Mouse (Mus musculus): ENCODE measurements around the gene Klk6.
A peak's percentile ranks its signal among the peaks of the same experiment; 100 is the strongest.

Gene Klk6

DNA sequence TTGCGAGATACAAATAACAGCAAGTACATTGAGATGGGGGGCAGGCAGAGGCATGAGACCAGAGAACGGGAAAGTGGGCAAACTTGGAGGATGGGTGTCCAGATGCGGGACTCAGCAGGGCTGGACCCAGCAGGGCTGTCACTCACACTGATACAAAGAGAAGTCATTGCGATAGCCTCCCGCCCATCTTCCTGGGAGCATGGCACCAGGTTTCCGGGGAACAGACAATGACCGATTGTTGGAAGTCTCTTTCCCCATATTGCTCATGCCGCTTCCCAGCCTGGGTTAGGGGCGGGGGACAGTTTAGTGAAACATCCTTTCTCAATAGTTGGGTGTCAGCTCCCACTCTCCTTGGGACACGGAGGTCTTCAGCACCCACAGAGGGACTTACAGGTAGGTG lies at the start of gene Klk6:
Klk6 (plus strand) TSS at position 301 of the 400 bp plus-strand sequence.
- DNase-seq (ENCODE audit: low read depth, low spot score), result no peak

DNA sequence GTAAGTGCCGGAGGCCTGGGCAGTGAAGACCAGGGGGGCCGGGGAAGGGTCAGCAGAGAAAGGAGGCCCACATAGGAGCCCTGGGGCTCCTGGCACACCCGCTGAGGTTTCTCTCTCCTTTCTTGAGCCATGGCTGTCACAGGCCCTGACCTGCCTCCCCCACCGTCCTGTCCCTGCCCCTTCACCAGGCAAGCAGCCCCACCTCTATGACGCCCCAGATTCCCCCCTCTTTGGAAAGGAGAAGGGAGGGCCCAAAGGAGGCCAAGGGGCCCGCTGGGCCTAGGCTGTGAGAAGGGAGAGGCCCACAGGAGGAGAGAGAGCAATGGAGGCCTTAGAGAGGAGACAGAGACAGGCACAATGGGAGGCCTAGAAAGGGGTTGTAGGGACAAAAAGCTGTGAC lies 49.5 kb upstream of the Klk6 start:
- DNase-seq (ENCODE audit: low read depth, low spot score), result no peak

DNA sequence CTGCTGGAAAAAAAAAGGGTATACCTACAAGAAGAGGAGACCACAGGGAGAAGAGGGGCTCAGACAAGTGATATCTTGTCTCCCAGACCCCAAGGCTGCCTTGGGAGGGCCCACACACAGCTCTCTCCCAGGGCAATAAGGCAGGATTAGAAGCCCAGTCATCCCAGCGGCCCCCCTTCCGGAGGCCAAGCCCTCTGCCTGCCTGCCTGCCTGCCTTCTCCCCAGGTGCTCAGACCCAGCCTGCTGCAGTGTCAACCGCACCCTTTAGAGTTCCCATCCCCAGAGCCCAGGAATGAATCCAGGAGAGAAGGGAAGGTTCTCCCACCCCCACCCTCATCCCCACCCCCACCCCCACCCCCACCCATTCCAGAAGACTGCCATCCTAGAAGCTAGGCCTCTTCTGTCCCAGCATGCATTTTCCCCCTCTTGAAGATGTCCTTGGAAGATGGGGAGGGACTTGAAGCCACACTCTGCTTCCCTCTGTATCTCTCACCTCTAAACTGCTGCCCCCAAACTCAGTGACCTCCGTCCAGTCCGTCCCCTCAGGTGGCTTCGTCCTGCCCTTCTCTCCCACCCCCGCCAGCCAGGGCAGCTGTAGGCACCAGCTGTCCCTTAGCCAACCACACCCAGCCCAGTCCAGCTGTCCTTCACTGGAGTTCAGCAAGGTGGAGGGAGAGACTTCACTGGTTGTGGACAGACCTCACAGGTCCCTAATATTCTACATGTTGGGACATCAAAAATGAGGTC lies 48.8 kb upstream of the Klk6 start:
- no peak for DNase-seq (ENCODE audit: low read depth, low spot score)

DNA sequence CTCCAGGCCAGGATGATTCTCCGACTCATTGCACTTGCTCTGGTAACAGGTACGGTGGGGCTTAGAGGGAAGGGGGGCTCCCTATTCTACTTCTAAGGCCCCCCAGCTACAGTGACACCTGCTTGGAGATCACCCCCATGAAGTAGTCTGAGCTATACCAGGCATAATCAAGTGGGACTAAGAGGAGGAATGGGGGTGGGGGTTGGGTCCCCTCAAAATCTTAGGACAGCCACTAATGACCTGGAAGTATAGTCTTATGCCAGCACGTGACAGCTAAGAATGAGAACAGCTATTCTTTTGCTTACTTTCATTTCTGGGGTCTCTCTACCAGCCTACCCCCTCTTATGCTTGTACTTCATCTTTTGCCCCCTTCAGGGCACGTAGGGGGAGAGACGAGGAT lies 47.8 kb upstream of the Klk6 start:
- DNase-seq (ENCODE audit: low read depth, low spot score), result no peak

DNA sequence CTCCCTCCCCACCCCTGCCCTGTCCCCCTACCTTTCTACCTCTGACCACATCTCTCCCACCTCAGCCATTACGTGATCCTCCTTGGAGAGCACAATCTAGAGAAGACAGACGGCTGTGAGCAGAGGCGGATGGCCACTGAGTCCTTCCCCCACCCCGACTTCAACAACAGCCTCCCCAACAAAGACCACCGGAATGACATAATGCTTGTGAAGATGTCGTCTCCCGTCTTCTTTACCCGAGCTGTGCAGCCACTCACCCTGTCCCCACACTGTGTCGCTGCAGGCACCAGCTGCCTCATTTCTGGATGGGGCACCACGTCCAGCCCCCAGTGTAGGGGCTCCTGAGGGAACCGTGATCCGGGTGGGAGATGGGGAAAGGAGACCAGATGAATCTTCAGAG lies 46.9 kb upstream of the Klk6 start:
- no peak for DNase-seq (ENCODE audit: low read depth, low spot score)

DNA sequence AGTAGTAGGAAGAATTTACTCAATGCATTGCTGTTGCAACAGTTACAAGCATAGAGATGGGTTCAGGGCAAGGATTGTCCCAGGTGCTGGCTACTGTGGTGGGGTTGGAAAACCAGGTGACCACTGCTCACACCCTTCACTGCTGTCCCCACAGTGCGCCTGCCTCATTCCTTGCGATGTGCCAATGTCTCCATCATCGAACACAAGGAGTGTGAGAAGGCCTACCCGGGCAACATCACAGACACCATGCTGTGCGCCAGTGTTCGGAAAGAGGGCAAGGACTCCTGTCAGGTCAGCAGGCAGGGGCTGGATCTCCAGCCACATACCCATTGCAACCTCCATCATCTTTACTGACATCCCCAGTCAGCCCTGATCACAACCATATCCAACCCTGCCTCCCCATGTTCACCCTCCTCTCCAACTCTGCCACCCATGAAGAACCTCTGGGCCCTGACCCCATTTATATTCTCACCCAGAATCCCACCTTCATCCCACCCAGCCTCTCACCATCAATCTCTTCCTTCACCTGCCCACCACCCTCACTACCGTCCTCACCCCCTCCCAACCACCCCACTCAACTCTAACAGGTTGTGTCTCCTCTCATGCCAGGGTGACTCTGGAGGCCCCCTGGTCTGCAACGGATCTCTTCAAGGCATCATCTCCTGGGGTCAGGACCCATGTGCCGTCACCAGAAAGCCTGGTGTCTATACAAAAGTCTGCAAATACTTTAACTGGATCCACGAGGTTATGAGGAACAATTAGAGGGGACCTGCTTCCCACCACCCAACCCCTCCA lies 45.9 kb upstream of the Klk6 start:
- DNase-seq (ENCODE audit: low read depth, low spot score), result no peak

DNA sequence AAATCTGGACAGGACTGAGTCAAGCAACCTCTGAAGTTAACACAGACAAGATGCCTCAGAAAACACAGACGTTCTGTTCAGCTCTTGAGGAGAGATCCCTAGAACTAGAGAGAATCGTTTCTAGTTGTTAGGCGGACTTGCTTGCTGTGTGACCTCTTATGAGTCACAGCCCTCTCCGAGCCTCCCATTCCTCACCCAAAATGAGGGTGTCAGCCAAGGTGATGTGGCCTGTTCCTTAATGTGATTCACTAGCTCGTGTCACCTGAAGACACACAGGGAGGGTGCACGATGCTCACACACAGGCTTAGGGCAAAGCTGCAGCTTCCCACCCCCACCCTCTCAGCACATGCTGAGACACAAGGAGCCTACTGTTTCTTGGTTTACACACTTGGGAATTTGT lies 44.1 kb upstream of the Klk6 start:
- no peak for DNase-seq (ENCODE audit: low read depth, low spot score)

DNA sequence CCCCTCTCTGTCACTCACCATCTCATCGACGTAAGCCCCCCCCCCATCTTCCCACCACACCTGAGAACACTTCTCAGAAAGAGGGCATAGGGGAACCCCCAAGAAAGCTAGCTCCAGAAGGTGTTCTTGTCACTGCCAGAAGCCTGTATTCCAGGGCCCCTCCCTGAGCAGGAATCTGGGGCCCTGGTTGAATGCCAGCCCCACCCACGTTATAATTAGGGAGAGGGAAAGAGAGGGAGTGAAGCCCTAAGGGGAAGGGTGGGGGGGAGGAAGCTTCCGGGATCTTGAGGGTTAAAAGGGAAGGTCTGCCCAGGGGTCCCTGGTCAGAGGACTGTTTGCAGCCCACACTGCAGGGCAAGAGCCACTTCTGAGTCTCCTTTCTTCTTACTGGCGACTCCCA lies 43.6 kb upstream of the Klk6 start, which contains the start of gene Klk10:
Klk10 (plus strand) TSS at position 290 of the 400 bp plus-strand sequence.
- no peak for DNase-seq (ENCODE audit: low read depth, low spot score)

DNA sequence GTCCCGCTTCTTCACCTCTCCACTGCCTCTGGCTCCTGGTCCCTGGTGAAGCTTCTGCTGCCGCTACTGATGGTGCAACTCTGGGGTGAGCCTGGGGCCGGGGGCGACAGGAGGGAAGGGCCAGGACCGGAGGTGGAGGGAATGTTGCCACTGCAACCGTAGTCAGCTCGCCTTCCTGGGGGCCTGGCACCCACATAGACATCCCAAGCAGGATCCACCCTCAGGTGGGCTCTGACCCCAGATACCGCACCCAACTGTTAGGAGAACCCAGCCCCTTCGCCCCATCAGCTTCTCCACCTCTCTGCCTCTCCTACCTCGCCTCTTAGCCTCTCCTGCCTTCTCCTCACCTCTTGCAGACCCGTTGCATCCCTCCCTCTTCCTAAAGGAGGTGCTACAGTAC lies 42.8 kb upstream of the Klk6 start:
- no peak for DNase-seq (ENCODE audit: low read depth, low spot score)

DNA sequence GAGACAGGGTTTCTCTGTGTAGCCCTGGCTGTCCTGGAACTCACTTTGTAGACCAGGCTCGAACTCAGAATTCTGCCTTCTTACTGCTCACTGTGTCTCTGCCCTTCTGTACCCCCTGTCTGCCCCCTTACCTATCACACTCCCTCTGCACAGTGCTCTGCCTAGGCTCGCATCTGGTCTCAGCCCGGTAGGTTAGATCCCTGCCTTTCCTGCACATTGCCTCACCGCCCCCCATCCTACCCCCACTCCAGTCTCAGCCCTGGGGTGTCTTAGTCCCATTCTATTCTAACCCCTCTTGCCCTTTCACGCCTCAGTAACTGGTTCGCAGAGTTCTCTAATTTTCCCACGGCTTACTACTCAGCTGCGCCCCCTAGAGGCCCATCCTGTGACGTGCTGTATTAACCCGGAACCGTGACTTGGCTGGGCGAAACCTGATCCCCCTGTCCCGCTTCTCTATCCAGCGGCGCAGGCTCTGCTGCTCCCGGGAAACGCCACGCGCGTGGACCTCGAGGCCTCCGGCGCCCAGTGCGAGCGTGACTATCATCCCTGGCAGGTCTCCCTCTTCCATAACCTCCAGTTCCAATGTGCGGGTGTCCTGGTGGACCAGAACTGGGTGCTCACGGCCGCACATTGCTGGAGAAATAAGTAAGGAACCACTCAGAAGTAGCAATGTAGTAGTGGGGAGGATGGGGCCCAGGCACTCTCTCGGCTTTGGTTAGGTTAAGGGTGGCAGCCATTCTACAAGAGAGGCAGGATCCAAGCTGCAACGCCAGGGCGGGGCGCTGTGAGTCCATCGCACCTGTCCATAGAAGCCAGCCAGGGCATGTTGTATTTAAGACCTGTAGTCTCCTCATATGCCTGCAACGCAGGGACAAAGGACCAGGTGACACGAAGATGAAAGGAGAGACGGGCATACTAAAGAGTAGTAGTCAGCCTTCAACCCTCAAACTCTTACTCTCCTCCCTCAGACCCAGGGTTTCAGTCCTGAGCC lies 41.7 kb upstream of the Klk6 start:
- DNase-seq (ENCODE audit: low read depth, low spot score), result peak; percentile 75

DNA sequence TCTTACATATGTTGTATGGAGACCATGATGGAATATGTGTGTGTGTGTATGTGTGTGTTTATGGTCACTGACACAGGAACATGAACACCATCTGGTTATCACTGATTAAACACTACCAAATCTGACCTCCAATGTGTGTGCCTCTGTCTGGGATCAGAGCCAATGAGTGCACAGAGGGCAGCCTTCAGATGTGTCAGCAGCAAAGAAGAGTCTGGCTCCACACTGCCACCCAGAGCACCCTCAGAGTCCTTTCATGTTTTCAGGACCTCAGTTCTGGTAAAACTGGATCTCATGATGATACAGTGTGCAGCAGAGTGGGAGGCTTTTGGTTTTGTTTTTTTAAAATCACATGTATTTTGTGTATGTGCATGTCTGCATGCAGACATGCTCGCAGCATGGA lies 39.0 kb upstream of the Klk6 start:
- peak; percentile 21 for DNase-seq (ENCODE audit: low read depth, low spot score)

DNA sequence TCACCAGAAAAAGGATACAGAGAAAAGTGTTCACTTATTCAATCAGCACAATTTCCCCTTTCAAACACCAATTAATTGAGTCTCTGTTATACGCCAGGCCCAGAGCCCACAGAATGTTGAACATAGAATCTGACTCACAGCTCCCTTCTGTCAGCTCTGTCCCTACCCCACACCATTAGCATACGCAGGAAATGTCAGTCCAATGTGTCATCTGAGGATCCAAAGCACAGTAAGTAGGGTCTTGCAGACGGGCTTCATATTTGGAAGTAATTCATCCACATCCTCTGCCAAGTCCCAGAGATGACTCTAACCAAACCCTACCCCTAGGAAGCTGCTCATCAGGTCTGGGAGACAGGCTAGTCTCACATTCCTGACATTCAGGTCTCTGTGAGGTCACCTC lies 36.2 kb upstream of the Klk6 start:
- DNase-seq (ENCODE audit: low read depth, low spot score), result no peak

DNA sequence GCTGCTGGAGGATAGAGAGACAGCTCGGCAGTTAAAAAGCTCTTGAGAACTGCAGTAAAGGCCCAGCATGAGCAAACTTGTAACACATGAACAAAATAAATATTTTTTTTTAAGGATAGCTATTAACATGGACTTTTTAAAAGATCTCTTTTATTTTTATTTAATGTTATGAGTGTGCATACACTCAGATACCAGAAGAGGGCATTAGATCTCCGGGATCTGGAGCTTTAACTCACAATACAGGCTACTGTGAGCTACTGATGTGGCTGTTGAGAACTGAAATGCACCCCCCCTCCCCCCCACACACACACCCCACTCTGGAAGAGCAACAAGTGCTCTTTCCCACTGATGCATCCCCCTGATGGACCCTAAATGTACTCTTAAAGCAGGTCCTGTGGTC lies 35.0 kb upstream of the Klk6 start:
- peak; percentile 19 for DNase-seq (ENCODE audit: low read depth, low spot score)

DNA sequence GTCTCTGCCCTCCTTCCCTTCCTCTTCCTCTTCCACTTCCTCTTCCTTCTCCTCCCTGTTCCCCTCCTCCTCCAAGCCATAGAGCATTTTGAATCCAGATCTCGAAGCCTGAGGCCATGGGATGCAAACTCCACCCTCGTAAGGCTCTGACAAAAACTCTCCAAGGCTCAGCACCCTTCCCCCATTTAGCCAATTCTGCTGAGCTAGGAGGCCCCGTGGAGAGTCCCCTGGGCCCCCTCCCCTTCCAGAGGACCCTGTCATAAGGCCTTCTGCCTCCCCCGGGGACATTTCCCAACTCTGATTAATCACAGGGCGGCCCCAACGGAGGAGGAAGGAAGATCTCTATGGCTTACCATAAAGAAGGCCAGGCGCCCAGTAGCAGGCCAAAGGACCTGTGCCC lies 32.7 kb upstream of the Klk6 start, which contains the start of gene Klk9:
Klk9 (plus strand) TSS at position 301 of the 400 bp plus-strand sequence.
- DNase-seq (ENCODE audit: low read depth, low spot score), result no peak

DNA sequence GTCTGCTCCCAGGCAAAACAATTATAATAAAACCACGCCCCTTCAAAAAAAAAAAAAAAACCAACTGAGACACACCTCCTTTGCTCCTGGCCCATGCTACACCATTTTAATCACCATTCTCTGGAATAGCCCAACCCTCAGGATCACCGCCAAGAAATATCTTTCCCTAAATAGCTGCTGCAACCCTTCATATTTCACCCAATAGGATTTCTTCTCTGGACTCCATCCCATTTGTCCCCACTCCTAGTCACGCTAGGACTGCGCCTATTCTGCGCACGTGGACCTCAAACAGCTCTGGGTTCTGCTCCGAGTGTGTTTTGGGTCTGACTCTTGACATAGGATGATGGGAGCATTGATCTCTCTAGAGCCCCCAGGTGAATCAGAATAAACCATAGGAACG lies 27.9 kb upstream of the Klk6 start:
- no peak for DNase-seq (ENCODE audit: low read depth, low spot score)

DNA sequence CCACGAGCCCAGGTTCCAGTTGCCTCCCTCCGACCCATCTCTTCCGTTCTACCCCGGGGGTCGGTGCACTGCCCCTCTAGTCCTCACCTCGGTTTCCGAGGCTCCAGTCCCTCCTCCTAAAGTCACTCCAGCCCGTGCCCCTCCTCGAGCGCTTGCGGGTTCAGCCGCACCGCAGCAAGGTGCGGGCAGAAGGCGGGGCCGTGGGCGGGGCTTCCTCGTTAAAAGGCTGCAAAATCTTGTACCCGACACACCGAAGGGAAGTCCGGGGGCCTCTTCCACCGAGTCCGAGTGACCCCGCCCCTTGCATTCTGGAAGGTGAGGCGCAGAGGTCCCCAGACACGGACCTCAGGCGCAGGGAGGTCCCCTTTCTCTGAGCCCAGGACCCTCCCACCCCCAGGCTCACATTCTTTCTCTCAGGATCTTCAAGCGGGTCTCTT lies 26.9 kb upstream of the Klk6 start, which contains the start of gene Klk8:
Klk8 (plus strand) TSS at position 245 of the 437 bp plus-strand sequence.
- DNase-seq (ENCODE audit: low read depth, low spot score), result peak; percentile 13

DNA sequence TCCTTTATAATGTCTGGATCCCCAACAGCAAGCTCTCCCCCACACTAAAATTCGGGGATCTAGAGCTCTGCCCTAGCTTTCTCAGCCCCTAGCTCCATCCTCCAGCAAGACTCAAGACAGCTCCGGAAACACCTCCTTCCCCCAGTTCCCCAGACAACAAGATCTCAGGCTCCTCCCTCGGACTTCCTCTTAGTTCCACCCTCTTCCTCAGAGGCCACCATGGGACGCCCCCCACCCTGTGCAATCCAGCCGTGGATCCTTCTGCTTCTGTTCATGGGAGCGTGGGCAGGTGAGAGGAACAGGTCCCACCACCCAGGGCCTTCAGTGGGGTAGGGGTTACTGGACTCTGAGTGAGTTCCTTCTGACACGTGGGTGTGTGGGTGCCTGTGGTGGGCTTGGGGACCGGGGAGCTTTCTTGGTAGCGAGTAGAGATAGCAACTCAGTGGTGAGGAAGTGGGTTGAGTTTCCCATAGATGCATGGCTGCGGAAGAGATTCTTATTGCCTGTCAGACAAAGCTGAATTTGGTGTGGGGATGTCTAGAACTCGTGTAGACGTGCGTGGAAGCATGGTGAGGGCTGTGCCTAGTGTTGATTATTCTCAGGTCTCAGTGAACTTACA lies 26.3 kb upstream of the Klk6 start:
- DNase-seq (ENCODE audit: low read depth, low spot score), result no peak

DNA sequence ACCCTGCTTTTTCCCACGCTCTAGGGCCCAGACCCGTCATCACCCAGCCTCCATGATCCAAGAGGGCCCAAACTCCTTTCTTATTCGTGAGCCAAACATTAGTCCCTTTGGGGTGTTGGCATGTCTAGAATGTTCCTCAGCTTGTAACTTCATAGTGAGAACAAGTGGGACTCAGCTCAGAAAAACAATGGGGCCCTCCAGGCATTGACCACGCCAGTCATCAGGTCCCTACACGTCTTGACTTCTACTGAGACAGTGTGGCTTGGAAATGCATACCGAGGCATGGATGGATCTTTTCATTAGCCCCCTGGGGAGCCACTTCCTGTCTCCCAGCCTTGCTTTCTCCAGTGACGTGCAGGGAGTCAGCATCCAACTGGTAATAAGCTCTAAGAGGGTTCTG lies 24.4 kb upstream of the Klk6 start:
- peak; percentile 12 for DNase-seq (ENCODE audit: low read depth, low spot score)

DNA sequence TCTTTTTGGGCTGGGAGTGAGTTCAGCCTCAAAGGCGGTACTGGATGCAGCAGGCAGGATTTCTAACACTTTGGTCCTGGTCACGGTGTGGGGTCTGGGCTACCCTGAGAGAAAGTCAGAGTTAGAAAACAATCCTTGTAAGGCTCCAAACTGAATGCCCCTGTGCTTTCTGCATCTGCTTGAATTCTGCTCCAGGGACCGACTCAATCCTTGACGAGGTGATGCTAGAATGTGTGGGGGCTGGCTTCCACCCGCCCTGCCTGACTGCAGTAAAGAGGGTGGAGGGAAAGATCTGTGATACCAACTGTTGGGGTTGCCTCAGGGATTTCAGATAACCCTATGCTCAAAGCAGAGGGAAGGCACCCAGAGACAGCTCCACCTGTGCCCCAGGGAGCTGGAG lies 13.3 kb upstream of the Klk6 start, which contains the start of gene Klk7:
Klk7 (plus strand) TSS at position 301 of the 400 bp plus-strand sequence.
- no peak for DNase-seq (ENCODE audit: low read depth, low spot score)

DNA sequence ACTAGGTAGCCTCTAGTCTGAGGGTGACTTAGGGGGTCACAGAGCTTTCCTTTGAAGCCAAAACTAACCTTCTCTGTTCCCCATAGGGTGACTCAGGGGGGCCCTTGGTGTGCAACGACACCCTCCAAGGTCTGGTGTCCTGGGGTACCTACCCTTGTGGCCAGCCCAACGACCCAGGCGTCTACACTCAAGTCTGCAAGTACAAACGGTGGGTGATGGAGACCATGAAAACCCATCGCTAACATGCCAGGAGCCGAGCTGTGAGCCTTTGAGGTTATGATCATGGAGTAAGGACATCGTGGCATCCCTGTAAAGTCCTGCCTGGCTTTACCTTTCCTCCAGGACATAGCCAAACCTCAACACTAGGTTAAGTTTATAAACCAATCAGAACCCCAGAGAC lies 9.1 kb upstream of the Klk6 start:
- no peak for DNase-seq (ENCODE audit: low read depth, low spot score)

DNA sequence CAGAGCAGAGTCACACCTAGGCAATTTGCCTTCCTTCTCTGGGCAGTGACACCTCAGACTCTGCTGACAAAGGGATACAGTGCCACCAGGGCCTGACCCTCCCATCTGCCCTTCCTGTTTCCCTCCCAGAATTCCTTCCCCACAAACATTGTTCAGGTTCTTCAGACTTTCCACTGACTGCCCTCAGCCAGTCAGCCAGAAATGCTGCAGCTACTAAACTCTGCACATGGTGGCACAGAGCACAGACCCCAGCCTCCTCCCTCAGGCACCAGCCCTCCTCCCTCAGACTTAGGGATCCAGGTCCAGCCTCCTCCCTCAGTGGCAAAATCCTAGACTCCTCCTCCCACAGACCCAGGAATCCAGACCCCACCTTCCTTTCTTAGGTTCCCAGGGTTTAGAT lies 7.6 kb upstream of the Klk6 start:
- DNase-seq (ENCODE audit: low read depth, low spot score), result no peak

Measured in A20 (cell line).